Mouse (Mus musculus): Measurements from ENCODE around the gene Aym1.

GRCm38 (mm10) chr5:113396286-113396934 is 39.3 kb downstream of the Aym1 start:
- TF ChIP-seq CTCF (conservative IDR thresholded peaks at IDR 0.05; ENCODE audit: insufficient read depth, insufficient read length, low read depth, low read length) = no peak
- no peak for TF ChIP-seq POLR2A (IDR thresholded peaks at IDR 0.05; ENCODE audit: low read depth, low read length)
